Mouse (Mus musculus) spleen, postnatal 36 days (tissue): ENCODE results near the gene Aff1.

Experiments used
- DNase-seq, 2 experiments: peaks; one replicate each; pipeline ENCODE4 v3.0.0; 2022; ENCODE audit warnings: low spot score in 2 of 2, mixed read lengths in 1 of 2

Aff1 gene

DNA sequence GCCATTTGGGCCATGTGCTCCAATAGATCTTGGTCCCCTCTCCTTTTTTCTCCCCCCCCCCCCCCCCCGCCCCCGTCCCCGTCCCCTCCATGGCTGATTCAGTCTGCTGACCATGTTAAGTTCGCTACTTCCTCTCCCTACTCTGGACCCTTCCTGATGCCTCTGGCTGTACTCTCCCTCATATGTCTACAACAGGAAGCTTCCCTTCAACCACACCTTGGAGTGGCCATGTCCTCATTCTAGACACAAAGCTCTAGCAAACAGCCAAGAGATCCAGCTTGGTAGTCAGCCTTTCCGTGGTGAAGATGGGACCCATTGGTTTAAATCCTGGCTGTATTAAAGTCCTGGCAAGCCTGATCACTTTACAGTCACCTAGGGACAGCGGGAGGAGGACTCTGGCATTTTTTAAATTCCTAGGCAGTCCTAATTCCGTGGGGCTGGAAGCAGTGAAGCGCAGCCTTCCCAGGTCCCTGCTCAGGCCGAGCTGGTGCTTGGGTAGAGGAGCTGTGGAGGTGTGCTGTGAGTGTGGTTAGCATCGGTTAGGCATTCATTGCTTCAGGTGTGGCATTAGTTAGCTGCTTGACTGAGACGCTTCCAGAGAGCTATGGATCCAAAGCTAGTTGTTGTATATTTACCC, 144.1 kb downstream of the Aff1 start:
- no peak for DNase-seq

DNA sequence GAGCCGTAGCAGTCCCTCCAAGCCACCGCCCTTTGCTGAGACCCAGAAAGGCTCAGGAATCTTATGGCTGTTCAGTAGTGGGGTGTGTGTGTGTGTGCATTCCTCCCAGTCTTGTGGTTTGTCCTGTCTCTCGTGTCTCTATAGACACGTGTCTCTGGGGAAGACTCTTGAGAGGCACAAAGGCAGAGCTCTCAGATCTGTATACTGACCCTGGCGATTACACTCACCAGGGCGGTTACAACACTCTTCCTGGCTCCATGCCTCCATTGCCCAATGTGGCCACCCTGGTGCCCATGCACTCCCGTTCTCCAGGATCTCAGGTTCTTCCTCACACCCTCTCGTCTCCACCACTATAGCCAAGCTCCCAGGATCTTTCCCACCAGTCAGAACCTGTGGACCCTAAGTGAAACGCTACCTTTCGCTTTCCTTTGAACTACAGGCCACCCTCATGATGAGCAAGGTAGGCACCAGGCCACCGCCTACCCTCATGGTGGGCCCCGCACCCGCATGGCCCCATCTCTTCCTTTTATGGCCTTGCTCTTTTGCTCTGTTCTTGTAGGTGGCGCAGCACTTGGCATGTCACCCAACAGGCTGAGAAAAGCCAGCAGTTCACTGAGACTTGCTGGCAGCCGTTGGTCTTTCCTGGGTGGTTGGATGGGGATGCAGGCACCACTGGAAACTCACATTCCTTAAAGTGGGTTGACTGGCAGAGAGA, 146.5 kb downstream of the Aff1 start:
- DNase-seq: no peak

DNA sequence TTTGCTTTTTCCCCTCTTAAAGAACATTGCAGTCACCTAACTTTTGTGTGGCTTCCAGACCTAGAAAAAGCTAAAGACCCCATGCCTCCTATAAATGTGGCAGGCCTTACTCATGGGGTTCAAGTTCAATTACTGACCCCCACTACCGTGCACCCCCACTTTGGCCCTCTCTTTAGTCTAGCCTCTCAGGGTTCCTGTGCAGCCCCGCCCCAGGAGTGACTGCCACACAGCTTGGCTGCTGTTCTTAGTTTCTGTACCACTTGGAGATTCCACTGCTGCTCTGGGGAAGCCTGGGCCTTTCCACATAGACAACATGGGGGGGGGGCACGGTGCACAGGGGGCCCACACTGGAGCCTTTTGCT, 147.1 kb downstream of the Aff1 start:
- DNase-seq: no peak

DNA sequence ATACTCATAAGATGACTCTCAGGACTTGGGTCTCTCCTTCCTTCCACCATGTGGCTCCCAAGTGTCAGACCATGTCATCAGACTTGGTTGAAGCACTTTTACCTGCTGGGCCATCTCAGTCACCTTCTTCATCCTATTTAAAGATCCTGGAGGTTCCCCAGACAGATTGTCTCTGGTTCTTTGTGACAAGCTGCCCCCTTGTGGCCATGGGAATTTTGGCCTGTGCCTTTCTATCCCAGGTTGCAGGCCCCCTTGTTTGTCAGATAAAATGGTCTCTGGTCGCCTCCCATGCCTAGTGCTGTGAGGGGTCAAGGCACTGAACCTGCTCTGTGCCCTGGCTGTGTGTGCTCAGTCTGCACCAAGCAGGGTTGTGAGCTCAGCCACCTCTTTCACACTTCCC, 151.8 kb downstream of the Aff1 start:
- DNase-seq: peak; percentile 25 to 26

- no peak for DNase-seq
Measured at GRCm38 (mm10) chr5:103845418-103846153, 153.4 kb downstream of the Aff1 start.

GRCm38 (mm10) chr5:103846154-103846551, 154.0 kb downstream of the Aff1 start:
- DNase-seq: no peak

- no peak for DNase-seq
Measured at GRCm38 (mm10) chr5:103846609-103847008, 154.4 kb downstream of the Aff1 start.

- no peak for DNase-seq
Measured at GRCm38 (mm10) chr5:103848546-103848945, 156.4 kb downstream of the Aff1 start.

DNA sequence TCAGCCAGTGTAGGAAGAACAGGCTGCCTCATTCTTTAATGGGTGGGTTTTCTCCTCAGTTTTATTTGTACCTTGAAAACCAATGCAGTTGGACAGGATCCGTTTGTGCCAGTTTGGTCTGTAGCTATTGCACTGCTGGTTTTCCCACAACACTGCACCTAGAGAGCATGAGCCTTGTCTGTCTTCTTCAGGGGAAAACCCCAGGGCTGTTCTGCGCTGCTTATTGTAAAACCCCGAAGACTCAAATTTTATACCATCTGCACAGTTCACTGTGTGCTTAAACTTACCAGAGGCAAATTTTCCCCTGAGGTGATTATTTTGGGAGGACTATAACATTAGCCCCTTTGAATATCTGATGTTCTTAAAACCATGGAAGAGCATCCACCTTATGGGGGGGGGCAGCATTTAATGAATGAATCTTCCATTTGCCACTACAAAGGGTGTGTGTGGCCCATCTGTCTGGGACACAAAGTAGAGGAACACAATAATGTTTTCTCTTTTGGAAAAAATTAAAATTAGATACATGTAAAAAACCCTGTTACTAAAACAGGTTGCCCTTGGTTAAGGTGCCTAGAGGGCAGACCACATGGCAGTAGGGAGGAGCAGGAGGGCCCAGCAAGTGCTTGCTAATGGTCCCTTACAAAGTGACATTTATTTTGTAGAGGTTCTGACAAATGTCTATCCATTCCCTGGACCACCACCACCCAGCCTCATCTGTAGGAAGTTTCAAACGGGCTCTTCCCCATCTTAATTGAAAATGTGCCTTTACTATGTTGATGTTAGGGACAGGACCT, 160.8 kb downstream of the Aff1 start:
- DNase-seq: no peak

DNA sequence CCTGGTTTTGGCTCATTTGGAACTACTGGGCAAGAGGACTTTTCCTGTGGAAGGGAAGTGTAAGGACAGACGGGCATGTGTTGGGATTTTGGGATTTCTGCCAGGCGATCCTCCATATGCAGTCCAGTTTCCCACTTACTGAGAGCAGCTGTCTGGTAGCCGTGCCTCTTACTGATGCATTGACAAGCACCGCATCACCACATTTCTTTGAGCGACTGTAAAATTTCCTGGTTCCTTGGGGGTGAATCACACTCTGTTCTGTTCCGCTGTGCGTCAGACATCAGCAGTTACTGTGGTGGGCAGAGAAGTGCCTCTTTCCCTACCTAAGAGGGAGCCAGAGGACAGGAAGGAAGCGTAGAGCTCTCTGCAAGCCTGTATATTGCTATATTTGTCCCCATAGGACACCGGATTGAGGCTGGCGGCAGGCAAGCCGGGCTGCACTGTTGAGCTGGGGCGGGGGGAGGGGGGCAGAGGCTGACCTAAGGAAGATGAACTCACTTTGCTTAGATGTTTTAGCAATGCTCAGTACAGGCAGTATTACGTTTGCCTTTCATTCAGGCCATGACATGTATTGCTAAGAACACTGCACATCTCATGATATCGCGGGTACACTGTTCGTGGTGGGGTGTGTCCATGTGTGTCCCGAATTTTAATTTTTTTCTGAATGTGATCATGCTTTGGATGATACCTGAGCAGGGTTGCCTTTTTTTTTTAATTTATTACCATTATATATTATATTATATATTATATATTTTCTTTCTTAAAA, 162.1 kb downstream of the Aff1 start:
- no peak for DNase-seq

DNA sequence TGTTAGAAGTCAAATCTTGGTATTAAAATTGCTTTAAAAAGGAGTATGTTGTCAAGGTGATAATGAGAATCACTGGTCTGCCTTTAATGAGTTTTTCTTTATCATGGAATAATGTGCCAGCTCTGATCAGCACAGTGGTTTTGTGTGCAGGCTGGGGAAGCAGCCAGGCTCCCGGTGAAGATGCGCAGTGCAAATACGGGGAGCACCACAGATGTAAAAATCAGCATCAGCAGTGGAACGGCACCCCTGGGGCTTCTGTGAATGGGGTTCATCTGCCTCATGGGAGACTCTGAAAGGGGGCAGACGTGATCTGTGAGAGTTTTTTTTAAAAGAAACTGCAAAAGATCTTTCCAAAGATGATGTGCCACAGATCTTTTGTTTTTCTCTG, 162.6 kb downstream of the Aff1 start:
- no peak for DNase-seq

- no peak for DNase-seq
Measured at GRCm38 (mm10) chr5:103855483-103856211, 163.5 kb downstream of the Aff1 start.

DNA sequence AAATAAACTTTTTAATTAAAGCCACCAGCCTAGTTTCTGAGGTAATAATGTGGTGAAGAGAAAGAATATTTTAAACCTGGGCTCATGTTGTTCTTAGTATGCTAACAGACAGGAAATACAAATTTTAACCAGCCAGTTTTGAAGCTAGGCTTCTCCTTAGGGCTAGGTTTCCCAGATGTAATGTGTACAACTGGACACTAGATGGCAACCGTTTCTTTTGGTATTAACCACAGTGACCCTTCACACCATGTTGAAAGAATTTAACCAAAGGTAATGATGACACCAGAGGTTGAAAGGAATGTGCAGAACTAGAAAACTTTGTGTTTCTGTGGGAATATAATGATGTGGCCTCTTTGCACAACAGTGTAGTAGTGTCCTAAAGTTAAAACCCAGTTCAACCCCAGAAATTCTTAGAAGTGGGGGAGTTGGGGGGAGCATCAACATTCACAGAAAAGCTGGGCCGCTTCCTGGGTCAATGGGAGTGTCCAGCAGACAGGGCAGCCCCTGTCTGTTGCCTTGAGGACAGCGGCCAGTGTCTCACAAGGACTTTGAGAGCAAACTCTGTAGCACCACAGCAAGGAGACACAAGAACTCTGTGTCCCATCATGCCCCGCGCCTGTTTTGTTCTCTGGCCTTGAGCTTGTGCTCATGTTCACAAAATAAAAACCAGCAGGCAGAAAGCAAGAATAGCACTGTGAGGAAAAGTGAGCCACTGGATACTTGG, 164.3 kb downstream of the Aff1 start:
- DNase-seq: peak in 1 of 2 experiments; percentile 31

DNA sequence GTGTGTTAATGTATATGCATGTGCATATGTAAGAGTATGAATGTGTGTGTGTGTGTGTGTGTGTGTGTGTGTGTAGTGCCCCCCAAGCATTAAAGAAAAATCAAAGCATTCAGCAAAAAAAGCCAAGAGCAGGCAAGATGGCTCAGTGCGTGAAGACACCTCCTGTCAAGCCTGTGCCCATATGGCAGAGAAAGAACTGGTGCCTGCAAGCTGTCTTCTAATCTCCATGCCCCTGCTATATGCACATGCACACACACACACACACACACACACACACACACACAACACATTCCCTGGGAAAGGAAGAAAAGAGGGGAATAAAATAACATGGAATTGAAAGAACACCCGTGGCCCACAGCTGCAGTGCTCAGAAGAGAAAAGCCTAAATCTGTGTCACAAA, 165.0 kb downstream of the Aff1 start:
- DNase-seq: no peak

DNA sequence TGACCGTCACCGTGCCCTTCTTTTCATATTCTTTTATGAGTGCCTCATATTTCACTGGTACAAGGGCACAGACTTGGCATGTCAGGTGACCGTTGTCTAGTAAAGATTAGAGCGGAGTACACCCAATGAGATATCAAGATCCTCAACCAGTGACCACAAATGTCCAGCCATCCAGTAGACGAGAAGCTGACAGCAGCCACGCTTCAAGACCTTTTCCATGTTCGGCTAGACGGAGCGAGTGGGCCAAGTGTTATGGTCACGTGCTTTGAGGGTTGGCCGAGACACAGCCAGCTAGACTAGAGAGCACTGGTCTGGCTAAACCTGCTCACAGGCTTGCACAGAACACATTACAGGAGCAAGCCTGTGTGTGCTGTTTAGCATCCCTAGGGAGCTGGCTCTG, 168.4 kb downstream of the Aff1 start:
- DNase-seq: no peak

GRCm38 (mm10) chr5:103863759-103864158, 171.6 kb downstream of the Aff1 start:
- no peak for DNase-seq

DNA sequence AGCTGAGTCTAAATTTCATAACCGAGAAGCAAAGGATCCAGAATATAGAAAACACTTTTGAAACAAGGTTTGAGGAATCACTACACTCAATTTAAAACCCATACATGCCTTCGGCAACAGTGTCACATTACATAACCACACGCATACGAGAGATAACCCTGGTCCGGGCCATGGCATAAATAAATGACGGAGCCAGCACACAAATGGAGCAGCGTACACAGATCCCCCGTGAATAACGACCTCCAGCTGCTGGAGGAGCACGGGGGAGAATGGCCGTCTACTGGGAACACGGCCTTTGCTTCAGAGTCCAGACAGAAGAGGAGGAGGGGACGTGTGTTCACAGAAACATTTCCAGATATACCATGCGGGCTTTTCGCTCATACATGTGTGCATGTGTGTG, 197.6 kb downstream of the Aff1 start:
- DNase-seq: no peak

GRCm38 (mm10) chr5:103898310-103898709, 206.1 kb downstream of the Aff1 start:
- no peak for DNase-seq
